Mouse (Mus musculus) ovary, adult 18-20 months (tissue): ENCODE measurements around the gene Adamts6.

Experiments
- DNase-seq: peaks from one replicate; pipeline ENCODE4 v3.0.0; 2022; ENCODE audit warnings: low spot score, mixed read lengths

Adamts6 gene

DNA sequence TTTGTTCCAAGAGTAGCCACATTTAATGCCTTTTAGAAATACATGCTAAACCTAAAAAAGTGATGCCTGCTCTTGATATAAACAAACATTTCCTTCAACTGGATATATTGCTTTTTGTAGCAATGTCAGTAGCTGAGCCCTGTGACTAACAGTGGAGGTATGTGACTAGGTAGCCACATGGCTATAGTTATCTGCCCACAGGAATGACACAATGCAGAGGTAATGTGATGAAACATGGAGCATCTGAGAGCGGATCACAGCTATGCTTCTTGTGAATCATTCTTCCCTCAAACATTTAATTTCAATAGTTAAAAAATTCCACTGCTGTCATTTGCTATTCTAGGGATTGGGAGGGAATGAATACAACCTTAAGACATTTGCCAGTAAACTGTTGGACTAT, 172.7 kb downstream of the Adamts6 start:
- DNase-seq, result no peak

DNA sequence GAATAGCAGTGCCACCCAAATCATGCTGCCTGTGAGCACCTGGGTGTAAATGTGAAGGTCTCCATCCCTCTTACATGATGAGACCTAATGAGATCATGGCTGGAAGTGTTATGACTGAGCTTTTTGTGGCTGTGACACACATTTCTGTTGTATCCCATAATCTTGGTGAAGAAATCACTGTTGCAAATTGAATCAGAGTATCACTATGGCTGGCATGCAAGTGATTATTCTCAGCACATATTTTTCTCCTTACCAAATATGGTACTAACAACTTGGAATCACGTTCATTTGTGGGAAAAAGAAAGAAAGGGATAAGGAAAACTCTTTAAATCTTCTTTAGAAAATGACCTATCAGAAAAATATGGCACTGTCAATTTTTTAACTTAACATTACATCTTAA, 180.4 kb downstream of the Adamts6 start:
- no peak for DNase-seq

DNA sequence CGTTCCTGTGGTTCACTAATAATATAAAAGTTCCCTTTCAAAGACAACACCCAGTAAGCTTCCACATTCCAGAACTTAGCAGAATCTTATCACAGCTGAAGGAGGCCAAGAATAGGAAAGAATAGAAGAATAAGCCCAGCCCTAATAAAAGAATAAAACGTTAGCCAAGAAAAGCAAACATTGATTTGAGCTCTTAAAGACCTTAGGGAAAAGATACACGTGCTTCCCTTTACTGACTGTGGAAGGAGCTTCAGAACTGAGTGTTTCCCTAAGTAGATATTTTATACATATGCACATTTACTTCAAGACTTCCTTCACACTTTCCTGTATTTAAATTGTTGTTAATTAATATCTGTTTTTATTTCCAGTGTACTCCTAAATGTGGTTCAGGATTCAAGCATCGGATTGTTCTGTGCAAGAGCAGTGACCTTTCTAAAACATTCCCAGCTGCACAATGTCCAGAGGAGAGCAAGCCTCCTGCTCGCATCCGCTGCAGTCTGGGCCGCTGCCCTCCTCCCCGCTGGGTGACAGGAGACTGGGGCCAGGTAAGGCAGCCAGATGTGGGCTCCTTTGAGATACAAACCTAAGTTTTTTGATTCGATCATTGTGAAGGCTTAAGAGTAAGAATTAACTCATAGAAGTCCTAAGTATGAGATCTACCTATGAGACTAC, 188.8 kb downstream of the Adamts6 start:
- no peak for DNase-seq

DNA sequence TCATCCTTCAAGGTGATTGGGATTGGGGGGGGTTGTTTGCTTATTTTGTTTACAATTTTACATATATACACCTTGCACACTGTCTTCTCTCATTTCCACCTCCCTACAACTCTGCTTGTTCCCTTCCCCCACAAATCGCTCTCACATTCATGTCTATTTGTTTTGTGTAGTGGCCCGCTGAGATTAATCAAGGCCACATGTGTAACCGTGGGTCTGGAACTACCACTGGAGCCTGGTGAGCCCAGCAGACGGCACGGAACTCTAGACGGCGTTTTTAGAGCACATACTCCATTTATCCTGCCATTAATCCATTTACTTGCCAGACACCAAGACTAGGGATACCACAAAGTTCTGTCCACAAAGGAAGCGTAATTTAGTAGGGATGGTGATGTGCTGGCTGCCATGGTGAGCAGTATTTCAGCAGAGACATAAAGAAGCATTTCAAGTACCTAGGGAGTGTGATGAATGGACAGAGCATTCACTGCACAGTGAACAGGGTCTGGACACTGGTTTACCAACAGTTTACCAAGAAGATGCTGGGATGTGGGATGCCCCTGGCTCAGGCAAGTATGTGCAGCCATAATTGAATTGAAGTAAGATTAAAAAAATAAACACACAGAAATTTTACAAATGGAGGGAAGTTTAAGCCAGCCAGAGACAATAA, 194.9 kb downstream of the Adamts6 start:
- DNase-seq, result no peak

DNA sequence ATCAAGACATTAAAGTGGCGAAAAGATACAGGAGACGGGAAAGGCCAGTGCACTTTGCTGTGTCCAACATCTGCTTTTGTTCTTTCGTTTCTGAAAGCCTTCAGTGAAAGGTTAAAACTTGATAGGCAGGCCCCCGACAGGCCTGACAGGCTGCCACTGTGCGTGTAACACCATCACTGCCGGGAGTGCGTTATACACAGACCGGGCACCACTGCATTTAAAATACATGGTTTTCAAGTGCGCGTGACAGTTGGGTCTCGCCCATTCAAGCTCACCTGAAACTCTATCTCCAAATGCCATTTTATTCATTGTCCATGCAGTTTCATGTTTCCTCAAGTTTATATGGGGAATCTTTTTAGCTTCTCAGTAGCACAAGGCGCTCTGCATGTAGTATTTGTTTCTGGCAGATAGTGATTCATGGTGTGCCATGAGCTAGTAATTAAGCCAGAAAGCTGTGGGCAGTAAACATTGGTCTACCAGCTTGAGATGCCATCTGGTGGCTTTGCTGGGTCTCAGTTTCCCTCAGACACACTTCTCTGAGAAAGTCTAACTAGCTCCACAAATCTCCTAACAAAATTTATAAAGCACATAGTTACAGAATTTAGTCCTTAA, 195.6 kb downstream of the Adamts6 start:
- DNase-seq, result no peak

DNA sequence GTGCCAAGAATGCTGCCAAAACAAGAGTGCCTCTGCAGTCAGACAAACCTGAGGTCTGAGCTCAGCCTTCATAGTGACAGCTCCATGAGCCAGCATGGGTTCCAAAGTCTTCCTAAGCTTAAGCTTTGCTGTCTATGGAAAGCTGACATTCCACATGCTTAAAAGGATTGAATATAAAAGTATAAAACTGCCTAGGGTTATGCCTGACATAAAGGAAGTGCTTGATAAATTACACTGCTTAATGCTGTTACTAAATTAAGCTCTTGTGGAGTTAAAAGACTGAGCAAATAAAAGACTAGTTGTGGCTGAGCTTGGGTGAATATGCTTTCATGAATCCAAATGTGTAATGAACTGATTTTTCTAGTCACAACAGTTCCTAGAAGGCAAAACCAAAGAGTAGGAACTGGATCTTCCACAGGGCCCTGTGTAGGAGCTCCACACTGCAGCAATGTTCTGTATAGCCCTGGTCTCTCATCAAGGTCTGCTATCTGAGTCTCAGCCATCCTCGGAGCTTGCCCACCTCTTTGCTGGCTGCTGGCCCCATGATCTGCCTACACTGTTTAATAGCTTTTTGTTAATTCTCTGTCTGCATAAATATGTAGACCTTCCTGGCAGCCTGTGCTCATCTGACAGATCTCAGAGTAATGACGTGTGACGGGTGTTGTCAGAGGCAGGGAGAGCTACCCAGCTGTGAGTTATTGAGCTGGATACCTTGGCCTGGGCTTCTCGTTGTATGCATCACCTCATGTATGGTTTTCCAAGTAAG, 203.6 kb downstream of the Adamts6 start:
- no peak for DNase-seq

DNA sequence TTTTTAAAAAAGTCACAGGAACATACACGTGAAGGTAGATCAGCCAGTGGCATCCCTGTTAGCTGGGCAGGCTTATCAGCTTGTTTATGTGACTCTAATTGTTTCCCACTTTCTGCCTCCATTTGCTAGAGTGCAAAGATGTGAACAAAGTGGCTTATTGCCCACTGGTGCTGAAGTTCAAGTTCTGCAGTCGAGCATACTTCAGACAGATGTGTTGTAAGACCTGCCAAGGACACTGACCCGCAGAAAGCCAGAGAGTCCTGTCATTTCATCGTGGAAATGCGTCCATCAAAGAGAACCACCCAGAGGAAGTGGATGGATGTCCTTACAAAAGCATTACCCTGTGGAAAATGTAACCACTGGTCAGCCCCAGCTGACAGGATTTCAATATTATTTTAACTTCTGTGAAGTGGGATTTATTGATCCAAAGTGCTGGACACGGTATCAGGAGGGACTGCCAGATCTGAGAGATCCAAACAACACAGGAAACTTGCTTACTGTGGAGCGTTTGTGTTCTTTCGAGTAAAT, 205.9 kb downstream of the Adamts6 start:
- DNase-seq, result no peak

DNA sequence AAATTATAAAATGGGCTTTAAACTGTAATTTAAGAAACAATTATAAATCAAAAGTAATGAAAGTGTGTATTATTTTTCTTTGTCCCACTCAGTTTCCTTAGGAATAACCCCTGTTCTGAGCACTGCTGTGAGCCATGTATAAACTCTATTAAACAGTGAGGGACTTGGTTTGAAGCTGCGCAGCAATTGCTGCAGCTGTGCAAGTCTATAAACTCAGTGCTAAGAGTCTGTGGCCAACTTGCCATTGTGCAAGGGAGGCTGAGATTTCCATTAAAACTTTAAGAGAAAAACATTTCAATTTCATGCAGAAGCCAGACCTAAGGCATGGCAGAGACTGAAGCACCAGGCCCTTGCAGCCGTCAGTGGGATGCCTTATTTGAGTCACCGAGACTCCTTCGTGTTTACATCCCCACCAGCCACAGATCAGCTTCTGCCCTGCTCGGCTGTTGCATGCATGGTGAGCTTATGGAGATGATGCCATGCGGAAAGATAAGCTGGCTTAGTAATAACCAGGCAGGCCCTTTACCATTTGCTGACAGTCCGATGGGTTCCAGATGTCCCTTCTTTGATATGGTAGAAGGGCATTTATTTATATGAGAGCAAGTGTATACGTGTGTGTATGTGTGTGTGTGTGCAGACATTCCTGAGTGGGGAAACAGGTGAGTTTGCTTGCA, 206.7 kb downstream of the Adamts6 start:
- DNase-seq, result no peak

DNA sequence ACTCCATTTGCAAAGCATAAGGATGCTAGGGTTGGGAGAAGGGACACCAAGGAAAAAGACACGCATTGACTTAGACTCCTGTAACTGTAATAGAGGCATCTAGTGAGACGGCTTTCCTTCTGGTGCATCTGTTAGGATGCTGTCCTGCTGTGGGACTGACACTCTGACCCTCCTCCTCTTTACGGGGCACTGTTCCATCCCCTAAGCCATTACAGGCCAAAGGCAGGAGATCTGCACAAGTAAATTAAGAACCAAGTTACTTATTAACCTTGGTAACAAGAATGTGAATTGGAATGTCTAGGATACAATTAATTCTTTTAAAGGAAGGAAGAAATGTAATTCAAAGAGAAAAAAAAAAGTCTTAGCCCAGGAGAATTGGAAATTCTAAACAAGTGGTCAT, 210.0 kb downstream of the Adamts6 start:
- no peak for DNase-seq

DNA sequence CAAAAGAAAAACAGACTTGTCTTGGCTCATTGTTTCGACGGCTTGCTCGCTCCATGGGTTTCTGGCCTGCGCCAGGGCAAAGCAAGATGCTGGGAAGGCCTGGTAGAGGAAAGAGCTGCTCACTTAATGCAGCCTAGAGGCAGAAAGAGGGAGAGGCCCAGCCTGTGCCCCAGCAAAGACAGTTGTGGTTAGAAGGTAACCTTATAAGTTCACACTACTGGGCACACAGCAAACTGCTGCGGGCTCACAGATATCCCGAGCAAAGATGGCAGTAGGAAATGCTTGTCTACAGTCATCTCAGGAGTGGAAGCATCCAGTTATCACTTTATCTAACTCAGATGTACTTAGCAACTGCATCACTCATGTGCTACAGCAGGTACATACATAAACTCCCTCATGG, 211.0 kb downstream of the Adamts6 start:
- no peak for DNase-seq

DNA sequence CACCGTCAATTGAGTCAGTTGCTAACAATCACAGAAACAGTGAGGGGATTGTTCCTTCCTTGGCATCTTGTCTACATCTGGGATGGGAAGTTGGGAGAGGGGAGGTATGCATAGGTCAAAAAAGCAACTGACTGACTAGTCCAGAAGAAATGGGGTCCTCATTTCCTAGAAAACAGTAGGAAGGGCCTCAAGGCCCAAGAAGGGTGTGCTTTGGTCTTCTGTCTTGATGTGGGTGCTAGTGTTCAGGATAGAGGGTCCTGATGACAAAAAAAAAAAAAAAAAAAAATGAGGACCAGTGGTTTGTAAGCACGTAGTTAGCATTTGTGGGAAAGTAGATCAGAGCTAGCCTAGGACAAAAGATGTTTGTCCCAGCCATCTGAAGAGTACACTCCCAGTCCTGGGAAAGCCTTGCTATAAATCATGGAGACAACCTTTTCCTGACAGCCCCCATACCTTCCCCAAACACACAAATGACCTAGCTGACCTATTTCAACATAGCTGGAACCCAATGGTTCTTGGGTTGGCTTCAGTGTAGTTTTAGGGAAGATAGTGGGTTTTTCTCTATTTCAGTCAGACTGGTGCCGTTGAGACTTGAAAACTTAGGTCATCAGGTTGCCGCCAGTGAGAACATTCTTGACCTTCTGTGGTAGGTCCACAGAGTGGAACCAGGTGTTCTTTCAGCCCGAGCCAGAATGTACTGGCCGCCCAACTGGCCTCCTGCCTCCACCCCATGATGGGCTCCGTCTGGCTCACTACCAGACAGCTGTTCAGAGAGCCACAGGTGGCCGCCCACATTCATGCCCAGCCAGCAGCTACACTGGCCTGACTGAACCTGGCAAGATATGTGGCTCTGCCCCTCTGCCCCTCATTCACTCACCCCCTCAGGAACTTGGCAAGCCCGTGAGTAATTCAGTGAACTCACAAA, 211.7 kb downstream of the Adamts6 start:
- no peak for DNase-seq

DNA sequence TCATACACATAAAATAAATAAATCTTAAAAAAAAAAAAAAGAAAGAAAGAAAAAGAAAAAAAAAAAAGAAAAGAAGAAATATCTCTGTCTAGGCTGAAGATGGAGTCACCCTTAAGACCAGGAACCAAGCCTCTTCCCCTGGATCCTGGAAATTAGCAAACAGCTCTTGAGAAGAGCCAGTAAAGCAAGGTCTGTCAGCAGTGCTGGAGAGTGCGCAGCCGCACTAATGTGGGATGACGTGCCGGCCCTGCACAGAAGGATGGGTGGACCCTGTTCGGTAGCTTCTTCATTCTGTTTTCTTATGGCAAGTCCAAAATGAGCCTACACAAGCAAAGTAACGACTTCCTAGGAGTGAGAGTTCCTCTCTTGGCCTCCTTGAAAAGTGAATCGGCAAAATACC, 214.8 kb downstream of the Adamts6 start:
- no peak for DNase-seq

DNA sequence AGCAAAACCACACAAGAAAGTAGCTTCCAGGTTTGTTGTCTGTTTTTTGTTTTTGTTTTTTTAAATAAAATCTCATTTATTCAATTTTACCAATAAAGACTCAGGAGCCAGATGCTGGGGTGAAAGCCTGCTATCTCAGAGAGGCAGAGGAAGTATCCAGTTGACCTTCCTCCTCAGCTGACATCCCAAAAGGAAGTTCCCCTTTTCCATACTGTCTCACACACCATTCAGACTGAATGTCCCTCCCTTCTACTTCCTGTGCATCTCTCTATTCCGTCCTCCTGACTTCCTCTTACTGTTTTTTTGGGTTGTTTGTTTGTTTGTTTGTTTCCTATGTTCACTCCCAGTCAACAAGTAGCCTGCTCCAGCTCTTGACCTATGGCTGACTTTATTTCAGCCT, 216.4 kb downstream of the Adamts6 start:
- no peak for DNase-seq

DNA sequence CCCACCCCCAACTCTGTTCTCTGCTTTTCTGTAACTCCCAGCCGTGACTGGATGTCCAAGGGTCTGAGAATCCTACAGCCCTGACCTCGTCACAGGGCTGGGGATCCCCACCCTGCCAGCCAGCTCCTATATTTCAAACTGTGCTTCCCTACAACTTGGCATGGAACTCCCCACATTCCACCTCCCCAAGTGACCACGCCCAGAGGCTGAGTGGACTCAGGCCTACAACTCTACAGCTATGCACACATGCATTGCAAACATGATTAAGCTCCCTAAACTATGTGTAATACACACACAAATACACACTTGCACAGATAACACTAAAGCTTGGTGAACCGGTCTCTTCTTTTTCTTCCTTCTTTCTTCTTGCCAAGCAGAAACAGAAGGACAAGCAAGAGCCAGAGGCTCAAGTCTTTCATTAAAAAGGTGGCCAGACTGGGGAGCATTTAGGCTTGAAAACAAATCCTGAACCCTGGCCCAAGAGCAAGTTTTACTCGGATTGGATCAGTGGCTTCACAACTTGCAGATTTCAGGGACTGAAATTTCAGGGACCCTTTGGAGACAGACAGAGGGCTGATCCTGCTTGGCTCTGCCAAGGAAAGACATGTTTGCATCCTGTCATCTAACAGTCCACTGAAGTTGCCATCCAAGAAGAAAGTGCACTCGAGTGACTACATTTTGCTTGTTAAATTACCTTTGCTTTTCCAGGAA, 218.7 kb downstream of the Adamts6 start:
- DNase-seq, result no peak

DNA sequence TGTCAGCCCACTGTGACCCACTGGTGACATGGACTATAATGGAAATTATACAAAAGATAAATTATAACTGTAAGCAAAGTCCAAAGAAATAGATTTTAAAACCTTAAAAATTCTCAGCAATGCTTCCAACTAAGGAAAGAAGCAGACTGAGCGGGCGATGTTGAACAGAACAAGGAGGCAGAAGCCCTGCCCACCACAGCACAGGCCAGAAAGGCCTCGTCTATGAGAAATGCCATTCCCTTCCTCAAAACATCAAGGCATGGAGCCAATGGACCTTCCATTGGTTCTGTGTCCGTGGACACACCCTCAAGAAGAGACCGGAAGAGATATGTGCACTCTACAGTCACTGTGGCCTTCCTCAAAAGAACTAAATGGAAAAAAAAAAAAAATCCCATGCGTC, 220.0 kb downstream of the Adamts6 start:
- no peak for DNase-seq

DNA sequence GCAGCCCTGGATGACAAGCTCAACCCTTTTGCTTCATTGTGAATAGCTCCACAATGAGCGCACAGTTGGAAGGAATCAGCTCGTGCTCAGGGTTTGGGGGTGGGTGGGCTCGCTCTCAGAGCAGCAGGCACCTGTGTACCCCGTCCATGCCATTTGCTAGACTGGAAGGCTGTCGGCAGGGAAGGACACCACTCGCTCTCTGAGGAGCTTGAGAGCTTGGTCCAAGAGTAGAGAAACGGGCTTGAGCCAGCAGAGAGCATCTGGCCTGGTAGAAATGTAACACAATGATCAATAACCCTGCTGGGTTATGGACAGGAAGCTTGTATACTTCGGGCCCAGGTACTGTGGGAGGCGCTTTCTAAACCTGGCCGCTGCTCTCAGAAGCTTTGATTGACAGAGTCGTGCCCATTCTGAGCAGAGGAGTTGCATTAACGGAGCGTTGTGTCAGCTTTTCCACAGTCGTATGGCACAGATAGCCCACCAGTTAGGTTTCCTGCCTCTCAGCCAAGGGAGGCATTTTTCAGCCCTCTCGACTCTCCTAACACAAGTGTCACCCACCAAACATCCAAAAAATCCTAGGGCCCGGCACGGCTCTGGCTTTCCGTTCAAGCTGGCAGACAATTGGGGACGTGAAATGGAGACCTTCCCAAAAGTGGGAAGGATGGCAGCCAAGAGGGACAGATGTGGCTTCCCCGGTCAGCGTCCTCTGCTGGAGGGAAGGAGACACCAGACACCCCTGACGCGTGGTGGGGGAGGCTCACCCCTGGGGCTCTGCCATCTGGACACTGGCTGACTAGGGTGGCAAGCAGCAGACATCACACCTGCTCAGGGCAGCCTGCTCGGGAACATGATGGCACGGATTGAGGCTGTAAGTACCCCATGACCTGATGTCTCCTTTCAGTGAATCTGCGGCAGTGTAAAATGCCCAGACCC, 222.2 kb downstream of the Adamts6 start:
- no peak for DNase-seq

DNA sequence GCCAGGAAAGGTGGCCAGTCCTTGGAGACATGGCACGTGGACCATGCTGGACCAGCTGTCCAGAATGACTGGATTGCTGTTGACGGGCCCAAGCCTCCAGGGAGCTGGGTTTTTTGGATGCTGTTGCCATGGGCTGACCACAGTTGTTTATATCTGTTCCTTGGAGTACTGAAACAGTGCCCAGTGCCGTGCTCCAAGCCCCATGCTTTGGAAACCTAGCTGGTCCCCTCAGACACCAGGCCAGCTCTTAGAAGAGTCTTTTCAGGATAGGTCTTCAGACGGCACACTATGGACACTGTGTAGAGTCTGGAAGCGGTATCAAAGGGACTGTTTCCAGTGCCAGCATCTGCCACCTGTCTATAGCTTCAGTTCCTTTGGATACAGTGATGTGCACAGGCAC, 223.1 kb downstream of the Adamts6 start:
- no peak for DNase-seq

DNA sequence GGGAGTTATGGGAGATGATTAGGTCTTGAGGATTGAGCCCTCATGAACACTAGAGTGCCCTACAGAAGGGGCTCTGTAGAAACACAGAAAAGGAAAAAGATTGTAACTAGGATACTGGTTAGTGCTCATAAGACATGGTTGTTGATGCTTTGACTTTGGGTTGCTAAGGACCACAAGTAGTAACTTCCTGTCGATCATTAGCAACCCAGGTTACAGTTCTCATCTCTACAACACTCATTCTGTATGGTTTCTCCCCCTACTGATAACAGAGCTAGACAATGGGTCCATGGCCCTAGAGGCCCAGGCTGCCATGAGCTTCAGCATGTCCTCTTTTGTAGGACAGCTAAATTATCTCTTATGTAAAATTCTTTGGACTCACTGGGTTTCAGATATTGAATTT, 227.4 kb downstream of the Adamts6 start:
- no peak for DNase-seq

DNA sequence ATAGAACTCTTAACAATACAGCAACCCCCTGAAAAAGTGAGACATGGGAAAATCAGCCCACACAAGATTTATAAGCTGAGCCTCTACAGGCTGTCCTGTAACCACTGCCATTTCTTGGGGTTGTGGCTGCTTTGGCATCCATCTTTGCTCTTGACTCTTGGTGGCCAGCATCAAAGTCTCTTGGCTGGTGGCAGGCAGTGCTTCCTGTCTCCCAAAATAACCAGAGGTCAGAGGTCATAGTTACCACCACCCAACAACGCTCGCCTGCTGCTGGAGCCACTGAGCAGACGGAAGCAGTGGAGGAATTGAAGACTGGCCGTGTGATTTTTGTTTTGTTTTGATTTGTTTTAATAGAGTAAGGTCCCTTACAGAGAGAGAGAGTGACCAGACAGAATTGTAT, 228.5 kb downstream of the Adamts6 start:
- no peak for DNase-seq
